Mouse (Mus musculus): ENCODE measurements around the gene Ethe1. TPM values are rescaled to one million over a fixed set of nuclear protein-coding genes. Genes with fewer than 3 reads are reported as not detected.

Gene Ethe1
- polyA plus RNA-seq, 1 experiment from 2014 or later, result 28.2 TPM

- Histone ChIP-seq H3K4me3 (peak overlapping the region; percentile 7; the same call in 1 of the 2 replicates), H3K9ac (no peak overlapping the region)
These were observed 13.7 kb downstream of the Ethe1 start for GRCm38 (mm10) chr7:24600941-24601597.

DNA sequence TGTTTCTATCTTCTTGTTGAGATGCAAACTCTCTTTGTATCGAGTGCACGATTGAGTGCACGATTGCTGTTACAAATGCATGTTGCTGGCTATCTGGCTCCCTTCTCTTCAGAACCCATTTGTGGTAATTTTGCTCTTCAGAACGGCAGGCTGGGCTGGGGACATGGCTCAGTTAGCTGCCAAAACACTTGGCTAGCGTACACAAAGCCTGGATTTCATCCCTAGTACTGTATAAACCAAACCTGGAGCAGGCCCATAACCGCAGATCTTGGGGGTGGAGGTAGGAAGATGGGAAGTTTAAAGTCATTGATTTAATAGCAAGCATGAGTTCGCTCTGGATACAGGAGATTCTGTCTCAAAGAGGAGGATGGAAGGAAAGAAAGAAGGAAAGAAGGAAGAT lies 18.2 kb downstream of the Ethe1 start:
- ATAC-seq (ENCODE audit: low FRiP score, low read depth), result no peak
- no peak overlapping the region for H3K4me2 ChIP-seq (replicated peaks)
- peaks cover 5% of the 10 kb centered on the region for H3K4me1 ChIP-seq
- H3K9me3 ChIP-seq, result no peaks in the 10 kb centered on the region
- H3K9ac ChIP-seq, result no peak overlapping the region
- no peak overlapping the region for H3K4me3 ChIP-seq
- 85% methylated on average over 7 of the region's 7 CpGs for WGBS
- no peak overlapping the region for H3K27ac ChIP-seq
- peaks cover 17% of the 10 kb centered on the region; the same call in 1 of the 2 replicates for H3K36me3 ChIP-seq
- peaks cover 24% of the 10 kb centered on the region for H3K27me3 ChIP-seq

More at GRCm38 (mm10) chr7:24600941-24601597, 13.7 kb downstream of the Ethe1 start:
- WGBS, result 8% methylated on average over 13 of the region's 13 CpGs
- Histone ChIP-seq H3K4me2 (replicated peaks) (peak overlapping the region; percentile 47), H3K4me1 (no peaks in the 10 kb centered on the region), H3K36me3 (0 out of 2 replicates have a peak, but pooled peaks cover 4% of the 10 kb centered on the region), H3K9me3 (no peaks in the 10 kb centered on the region), H3K27ac (no peak overlapping the region), H3K27me3 (no peaks in the 10 kb centered on the region)
- ATAC-seq (ENCODE audit: low FRiP score, low read depth), result peak; percentile 87

DNA sequence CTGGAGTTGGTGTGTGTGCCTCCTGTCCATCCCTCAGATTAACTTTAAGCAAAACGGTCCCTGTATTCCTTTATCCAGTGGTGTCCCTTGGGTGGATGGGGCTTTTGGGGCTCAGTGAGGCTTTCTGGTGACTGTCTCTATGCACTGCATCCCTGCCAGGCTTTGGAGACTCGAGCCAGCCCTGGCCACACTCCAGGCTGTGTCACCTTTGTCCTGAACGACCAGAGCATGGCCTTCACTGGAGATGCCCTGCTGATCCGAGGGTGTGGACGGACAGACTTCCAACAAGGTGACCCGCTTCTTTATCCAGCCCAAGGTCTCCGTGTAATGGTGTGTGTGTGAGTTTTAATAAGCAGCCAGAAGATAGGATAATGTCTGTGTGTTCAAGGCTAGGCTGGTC lies 18.7 kb downstream of the Ethe1 start:
- Histone ChIP-seq H3K4me3 (no peak overlapping the region), H3K9me3 (no peaks in the 10 kb centered on the region), H3K4me1 (peaks cover 10% of the 10 kb centered on the region), H3K36me3 (peaks cover 17% of the 10 kb centered on the region; the same call in 1 of the 2 replicates), H3K27ac (no peak overlapping the region), H3K27me3 (peaks cover 29% of the 10 kb centered on the region), H3K9ac (no peak overlapping the region), H3K4me2 (replicated peaks) (no peak overlapping the region)
- ATAC-seq (ENCODE audit: low FRiP score, low read depth), result no peak
- 83% methylated on average over 7 of the region's 7 CpGs for WGBS

DNA sequence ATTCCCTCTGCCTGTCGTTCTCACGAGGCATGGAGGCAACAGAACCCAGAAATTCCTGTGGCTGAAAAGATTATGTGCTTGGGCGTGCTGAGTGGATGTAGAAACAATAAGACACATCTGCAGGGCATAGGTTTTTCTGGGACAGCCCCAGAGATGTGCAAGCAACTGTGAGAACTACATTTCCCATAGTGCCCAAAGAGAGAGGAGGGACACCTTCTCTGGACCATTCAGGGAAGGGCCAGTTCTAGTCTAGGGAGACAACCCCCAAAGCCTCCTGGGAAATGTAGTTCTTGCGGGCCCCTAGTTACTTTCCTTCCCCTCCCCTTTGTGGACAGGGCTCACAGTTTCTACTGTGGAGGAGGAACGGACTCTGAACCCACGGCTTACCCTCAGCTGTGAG lies 20.7 kb downstream of the Ethe1 start:
- Histone ChIP-seq H3K27ac (no peak overlapping the region), H3K9ac (no peak overlapping the region), H3K4me3 (no peak overlapping the region), H3K36me3 (peaks cover 17% of the 10 kb centered on the region; the same call in 1 of the 2 replicates), H3K4me1 (peaks cover 23% of the 10 kb centered on the region), H3K4me2 (replicated peaks) (no peak overlapping the region), H3K9me3 (no peaks in the 10 kb centered on the region), H3K27me3 (peaks cover 49% of the 10 kb centered on the region)
- peak; percentile 62; the same call in 1 of the 2 replicates for ATAC-seq (ENCODE audit: low FRiP score, low read depth)
- WGBS, result 50% methylated on average over 6 of the region's 6 CpGs

GRCm38 (mm10) chr7:24608561-24608960 lies 21.2 kb downstream of the Ethe1 start:
- H3K9me3 ChIP-seq, result no peaks in the 10 kb centered on the region
- no peak overlapping the region for H3K9ac ChIP-seq
- H3K27me3 ChIP-seq, result peaks cover 54% of the 10 kb centered on the region
- ATAC-seq (ENCODE audit: low FRiP score, low read depth), result no peak
- H3K36me3 ChIP-seq, result peaks cover 17% of the 10 kb centered on the region; the same call in 1 of the 2 replicates
- no peak overlapping the region for H3K4me3 ChIP-seq
- no peak overlapping the region for H3K4me2 ChIP-seq (replicated peaks)
- WGBS, result 71% methylated on average over 8 of the region's 8 CpGs
- peaks cover 23% of the 10 kb centered on the region for H3K4me1 ChIP-seq
- H3K27ac ChIP-seq, result no peak overlapping the region

- peaks cover 13% of the 10 kb centered on the region; the same call in 1 of the 2 replicates for H3K36me3 ChIP-seq
- no peaks in the 10 kb centered on the region for H3K9me3 ChIP-seq
- peaks cover 23% of the 10 kb centered on the region for H3K4me1 ChIP-seq
- H3K4me3 ChIP-seq, result peak within 1 kb of the TSS; percentile 42
- 2% methylated on average over 27 of the region's 27 CpGs for WGBS
- H3K27me3 ChIP-seq, result peaks cover 68% of the 10 kb centered on the region
- peak within 1 kb of the TSS; percentile 63 for H3K4me2 ChIP-seq (replicated peaks)
- no peak within 1 kb of the TSS for H3K27ac ChIP-seq
- peak within 1 kb of the TSS; percentile 48 for H3K9ac ChIP-seq
- 0 out of 2 replicates have a peak, but pooled peaks have one; percentile 38 for ATAC-seq (ENCODE audit: low FRiP score, low read depth)
These were observed 23.0 kb downstream of the Ethe1 start, which contains the start of gene Phldb3 for GRCm38 (mm10) chr7:24610144-24610878. TSS of gene Phldb3 (plus strand) at chr7:24610763.

GRCm38 (mm10) chr7:24610879-24611494 lies 23.6 kb downstream of the Ethe1 start:
- H3K4me1 ChIP-seq, result peaks cover 23% of the 10 kb centered on the region
- H3K27me3 ChIP-seq, result peaks cover 68% of the 10 kb centered on the region
- no peak overlapping the region for H3K27ac ChIP-seq
- H3K4me3 ChIP-seq, result peak overlapping the region; percentile 42
- H3K9ac ChIP-seq, result peak overlapping the region; percentile 48
- H3K36me3 ChIP-seq, result peaks cover 13% of the 10 kb centered on the region; the same call in 1 of the 2 replicates
- H3K4me2 ChIP-seq (replicated peaks), result peak overlapping the region; percentile 63
- H3K9me3 ChIP-seq, result no peaks in the 10 kb centered on the region
- ATAC-seq (ENCODE audit: low FRiP score, low read depth), result 0 out of 2 replicates have a peak, but pooled peaks have one; percentile 42
- WGBS, result under 1% methylated on average over 36 of the region's 36 CpGs

GRCm38 (mm10) chr7:24611709-24612108 lies 24.4 kb downstream of the Ethe1 start:
- H3K27ac ChIP-seq, result no peak overlapping the region
- H3K4me2 ChIP-seq (replicated peaks), result peak overlapping the region; percentile 63
- H3K4me1 ChIP-seq, result peaks cover 23% of the 10 kb centered on the region
- no peak overlapping the region for H3K9ac ChIP-seq
- no peaks in the 10 kb centered on the region for H3K9me3 ChIP-seq
- WGBS, result 15% methylated on average over 7 of the region's 7 CpGs
- ATAC-seq (ENCODE audit: low FRiP score, low read depth), result no peak
- peaks cover 68% of the 10 kb centered on the region for H3K27me3 ChIP-seq
- peak overlapping the region; percentile 42 for H3K4me3 ChIP-seq
- peaks cover 13% of the 10 kb centered on the region; the same call in 1 of the 2 replicates for H3K36me3 ChIP-seq

GRCm38 (mm10) chr7:24612308-24612910 lies 25.1 kb downstream of the Ethe1 start:
- Histone ChIP-seq H3K9me3 (no peaks in the 10 kb centered on the region), H3K4me3 (peak overlapping the region; percentile 25), H3K27me3 (peaks cover 68% of the 10 kb centered on the region), H3K4me1 (peaks cover 23% of the 10 kb centered on the region), H3K4me2 (replicated peaks) (peak overlapping the region; percentile 52), H3K27ac (no peak overlapping the region), H3K36me3 (peaks cover 9% of the 10 kb centered on the region; the same call in 1 of the 2 replicates), H3K9ac (no peak overlapping the region)
- ATAC-seq (ENCODE audit: low FRiP score, low read depth), result no peak
- WGBS, result 3% methylated on average over 27 of the region's 27 CpGs

DNA sequence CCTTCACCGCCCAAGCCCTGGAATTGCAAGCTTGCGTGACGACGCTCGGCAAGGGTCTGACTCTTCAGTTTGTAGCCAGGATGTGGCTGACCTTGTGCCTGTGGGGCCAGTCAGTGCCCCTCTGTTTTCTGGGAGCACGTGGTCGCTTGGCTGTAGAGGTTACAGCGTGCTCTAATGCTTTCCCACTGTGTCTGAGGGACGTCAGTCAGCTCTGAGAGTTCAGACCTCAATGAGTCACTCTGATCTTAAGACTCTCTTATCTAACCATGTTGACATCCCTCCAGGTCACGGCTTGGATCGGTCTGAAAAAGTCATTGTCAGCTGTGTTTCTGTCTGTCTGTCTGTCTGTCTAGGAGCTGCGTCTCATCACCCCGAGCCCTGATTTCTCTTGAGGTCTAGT lies 27.5 kb downstream of the Ethe1 start:
- no peak for ATAC-seq (ENCODE audit: low FRiP score, low read depth)
- WGBS, result 79% methylated on average over 13 of the region's 13 CpGs
- Histone ChIP-seq H3K9me3 (no peaks in the 10 kb centered on the region), H3K9ac (no peak overlapping the region), H3K36me3 (no peaks in the 10 kb centered on the region), H3K27me3 (peaks cover 51% of the 10 kb centered on the region), H3K4me1 (peaks cover 23% of the 10 kb centered on the region), H3K4me2 (replicated peaks) (no peak overlapping the region), H3K27ac (no peak overlapping the region), H3K4me3 (no peak overlapping the region)

GRCm38 (mm10) chr7:24617763-24618162 lies 30.4 kb downstream of the Ethe1 start:
- peaks cover 5% of the 10 kb centered on the region; the same call in 1 of the 2 replicates for H3K36me3 ChIP-seq
- no peak for ATAC-seq (ENCODE audit: low FRiP score, low read depth)
- peaks cover 25% of the 10 kb centered on the region for H3K27me3 ChIP-seq
- H3K4me1 ChIP-seq, result peaks cover under 1% of the 10 kb centered on the region
- no peak overlapping the region for H3K4me2 ChIP-seq (replicated peaks)
- no peak overlapping the region for H3K4me3 ChIP-seq
- no peak overlapping the region for H3K27ac ChIP-seq
- no peak overlapping the region for H3K9ac ChIP-seq
- H3K9me3 ChIP-seq, result peaks cover 5% of the 10 kb centered on the region; the same call in 1 of the 2 replicates
- 84% methylated on average over 8 of the region's 8 CpGs for WGBS
